Mouse (Mus musculus) midbrain, postnatal 0 days (tissue): ENCODE measurements around the gene Zfp410. TPM values are rescaled to one million over a fixed set of nuclear protein-coding genes. Genes with fewer than 3 reads are reported as not detected.

Experiments used
- ATAC-seq: fragments of 200-750 bp; cut with Nextera tagmentation; 2 replicates; pipeline ENCODE4 v1.8.0; 2017; ENCODE audit warnings: moderate number of reproducible peaks, mild to moderate bottlenecking, moderate TSS enrichment, moderate library complexity; ENCODE audit not compliant: low FRiP score
- DNase-seq: peaks from one replicate; pipeline ENCODE4 v3.0.0-alpha.2; 2015; ENCODE audit warnings: low spot score
- H3K27ac ChIP-seq: fragments of 300-500 bp; sonication (generic); 2 replicates; pipeline ENCODE4 v1.5.1; 2014; ENCODE audit warnings: low read depth, mild to moderate bottlenecking, low read length, mixed read lengths
- H3K27me3 ChIP-seq: fragments of 300-500 bp; sonication (generic); 2 replicates; pipeline ENCODE4 v1.6.1; 2014; ENCODE audit warnings: low read length, control low read depth, mixed read lengths; ENCODE audit not compliant: insufficient read depth
- H3K36me3 ChIP-seq: fragments of 300-500 bp; sonication (generic); 2 replicates; pipeline ENCODE4 v1.6.1; 2014; ENCODE audit warnings: low read length, control low read depth, mixed read lengths; ENCODE audit not compliant: insufficient read depth
- H3K4me1 ChIP-seq: fragments of 300-500 bp; sonication (generic); 2 replicates; pipeline ENCODE4 v1.6.1; 2014; ENCODE audit warnings: mild to moderate bottlenecking, control low read depth, antibody characterized with exemption, low read length, mixed read lengths; ENCODE audit not compliant: insufficient read depth
- H3K4me2 ChIP-seq: fragments of 300-500 bp; sonication (generic); 2 replicates; pipeline ENCODE4 v1.6.1; 2014; ENCODE audit warnings: low read depth, mild to moderate bottlenecking, low read length, mixed read lengths; ENCODE audit not compliant: poor library complexity, severe bottlenecking
- H3K4me3 ChIP-seq: fragments of 300-500 bp; sonication (generic); 2 replicates; pipeline ENCODE4 v1.5.1; 2014; ENCODE audit warnings: low read depth, mild to moderate bottlenecking, low read length, moderate library complexity
- H3K9ac ChIP-seq: fragments of 300-500 bp; sonication (generic); replicated peaks from 2 replicates; pipeline ENCODE4 v1.6.1; 2014; ENCODE audit warnings: mild to moderate bottlenecking, low read length, moderate library complexity, mixed read lengths; ENCODE audit not compliant: poor library complexity, severe bottlenecking
- H3K9me3 ChIP-seq: fragments of 300-500 bp; sonication (generic); 2 replicates; pipeline ENCODE4 v1.6.1; 2016; ENCODE audit warnings: low read length, control low read depth
- CTCF ChIP-seq: IDR thresholded peaks from 2 replicates; pipeline ENCODE4 v1.5.1; 2016; ENCODE audit warnings: antibody characterized with exemption, mild to moderate bottlenecking
- WGBS: fragments of 180-500 bp; shearing (Covaris S2); extraction: QIAGEN DNeasy Blood & Tissue Kit; methylation state at CpG from one replicate; pipeline ENCODE4 v1.1.7; 2014; 5-methylcytosine and 5-hydroxymethylcytosine counted together
- polyA plus RNA-seq: library from polyadenylated mRNA; unstranded; fragments of >200 nt; fragmentation: Nextera tagmentation; extraction: Ambion mirVana; gene quantifications from 2 replicates; pipeline ENCODE4 v1.2.1, GENCODE M21; 2015
- total RNA-seq: library from RNA; depleted of rRNA; stranded (reverse); fragments of >200 nt; gene quantifications from 2 replicates; pipeline ENCODE4 v1.2.3, GENCODE M21; 2014

The Zfp410 gene
- total and polyA plus RNA-seq, 2 experiments from 2014 or later = 48.5 to 60.4 TPM

DNA sequence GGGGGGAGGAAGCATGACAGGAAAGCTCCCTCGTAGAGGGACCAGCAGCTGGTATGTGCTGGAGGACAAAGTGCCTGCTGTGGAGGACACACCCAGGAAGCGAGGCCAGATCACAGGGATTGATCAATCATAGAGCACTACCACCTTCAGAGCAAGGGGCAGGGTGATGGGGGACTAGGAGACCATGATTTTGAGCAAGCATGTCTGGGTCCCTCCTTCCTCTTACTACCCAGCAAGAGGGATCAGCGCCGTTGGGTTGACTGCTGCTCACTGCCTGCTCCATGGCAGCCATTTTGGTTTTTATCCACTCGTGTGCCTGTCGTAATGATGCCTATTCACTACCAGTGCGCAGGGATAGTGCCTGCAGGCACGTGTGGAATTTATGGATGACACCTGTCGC is 47.6 kb downstream of the Zfp410 start:
- Histone ChIP-seq H3K27ac (no peak overlapping the region), H3K4me3 (no peak overlapping the region), H3K4me1 (peaks cover 5% of the 10 kb centered on the region), H3K36me3 (peaks cover 18% of the 10 kb centered on the region), H3K4me2 (no peak overlapping the region), H3K9ac (no peak overlapping the region), H3K27me3 (no peaks in the 10 kb centered on the region), H3K9me3 (no peaks in the 10 kb centered on the region)
- ATAC-seq (no peak), DNase-seq (no peak)
- WGBS = 90% methylated on average over 9 of the region's 9 CpGs
- no peak for TF ChIP-seq CTCF

DNA sequence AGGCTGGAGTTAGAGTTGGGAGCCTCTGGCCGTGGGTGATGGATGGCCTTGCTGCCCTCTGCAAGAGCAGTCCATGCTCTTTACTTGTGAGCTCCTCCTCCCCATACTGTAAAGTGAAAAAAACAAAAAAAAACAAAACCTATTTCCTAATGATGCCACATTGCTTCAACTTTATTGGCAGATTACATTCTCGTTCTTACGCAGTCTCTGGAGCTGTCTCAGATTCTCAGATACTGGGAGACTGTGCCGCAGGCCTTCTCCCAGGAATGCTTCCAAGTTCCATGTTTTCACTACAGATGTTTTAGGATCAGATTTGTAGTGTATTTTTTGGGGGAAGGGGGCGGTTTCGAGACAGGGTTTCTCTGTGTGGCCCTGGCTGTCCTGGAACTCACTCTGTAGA is 48.5 kb downstream of the Zfp410 start:
- no peaks in the 10 kb centered on the region for H3K27me3 ChIP-seq
- ATAC-seq (no peak), DNase-seq (no peak)
- H3K27ac ChIP-seq = no peak overlapping the region
- H3K4me2 ChIP-seq = no peak overlapping the region
- no peak for TF ChIP-seq CTCF
- H3K4me1 ChIP-seq = peaks cover 5% of the 10 kb centered on the region
- H3K4me3 ChIP-seq = no peak overlapping the region
- H3K36me3 ChIP-seq = peaks cover 24% of the 10 kb centered on the region
- no peak overlapping the region for H3K9ac ChIP-seq
- 95% methylated on average over 6 of the region's 6 CpGs for WGBS
- no peaks in the 10 kb centered on the region for H3K9me3 ChIP-seq

DNA sequence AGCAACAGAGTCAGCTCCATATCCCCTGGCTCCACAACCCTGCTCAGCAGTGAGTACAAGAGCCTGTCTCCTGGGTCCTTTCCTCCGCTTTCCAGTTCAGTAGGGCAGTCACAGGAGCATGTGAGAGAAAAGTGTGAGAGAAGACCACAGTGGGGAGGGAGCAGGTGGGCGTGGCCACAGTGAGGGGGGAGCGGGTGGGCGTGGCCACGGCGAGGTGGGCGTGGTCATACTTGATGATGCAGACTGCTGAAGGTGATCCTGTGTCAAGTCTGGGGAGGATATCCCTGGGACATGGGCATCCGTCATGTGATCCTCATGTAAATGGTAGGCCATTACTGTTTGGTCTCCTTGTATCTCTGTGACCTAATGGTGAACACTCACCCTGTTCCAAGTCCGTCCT is 50.3 kb downstream of the Zfp410 start:
- TF ChIP-seq CTCF = no peak
- ATAC-seq = no peak
- DNase-seq = no peak
- H3K4me1 ChIP-seq = peaks cover 5% of the 10 kb centered on the region
- no peak overlapping the region for H3K27ac ChIP-seq
- H3K27me3 ChIP-seq = no peaks in the 10 kb centered on the region
- WGBS = 72% methylated on average over 9 of the region's 9 CpGs
- peaks cover 42% of the 10 kb centered on the region for H3K36me3 ChIP-seq
- H3K4me3 ChIP-seq = no peak overlapping the region
- H3K9ac ChIP-seq = no peak overlapping the region
- H3K9me3 ChIP-seq = no peaks in the 10 kb centered on the region
- H3K4me2 ChIP-seq = no peak overlapping the region

DNA sequence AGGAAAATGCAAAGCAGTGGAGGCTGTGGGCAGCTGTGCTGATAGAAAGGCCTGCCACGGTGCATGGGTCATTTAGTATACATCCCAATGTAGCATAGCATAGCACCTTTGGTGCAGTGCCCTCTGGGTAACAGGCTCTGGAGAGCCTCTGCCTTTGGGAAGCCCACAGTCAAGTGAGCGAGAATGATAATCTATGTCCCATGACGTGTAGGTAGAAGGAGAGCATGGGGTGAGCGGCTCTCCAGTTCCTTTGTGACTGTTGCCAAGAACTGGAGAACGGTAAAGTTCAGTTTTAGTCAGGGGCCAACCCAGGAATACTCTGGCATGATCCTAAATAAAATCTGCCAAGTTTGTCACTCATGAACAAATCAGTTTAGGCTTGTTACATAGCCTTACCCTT is 55.0 kb downstream of the Zfp410 start:
- Histone ChIP-seq H3K27ac (no peak overlapping the region), H3K9ac (no peak overlapping the region), H3K4me3 (no peak overlapping the region), H3K36me3 (peaks cover 71% of the 10 kb centered on the region), H3K27me3 (no peaks in the 10 kb centered on the region), H3K9me3 (no peaks in the 10 kb centered on the region), H3K4me2 (no peak overlapping the region), H3K4me1 (no peaks in the 10 kb centered on the region)
- DNase-seq = no peak
- ATAC-seq = no peak
- 90% methylated on average over 5 of the region's 5 CpGs for WGBS
- TF ChIP-seq CTCF = no peak

DNA sequence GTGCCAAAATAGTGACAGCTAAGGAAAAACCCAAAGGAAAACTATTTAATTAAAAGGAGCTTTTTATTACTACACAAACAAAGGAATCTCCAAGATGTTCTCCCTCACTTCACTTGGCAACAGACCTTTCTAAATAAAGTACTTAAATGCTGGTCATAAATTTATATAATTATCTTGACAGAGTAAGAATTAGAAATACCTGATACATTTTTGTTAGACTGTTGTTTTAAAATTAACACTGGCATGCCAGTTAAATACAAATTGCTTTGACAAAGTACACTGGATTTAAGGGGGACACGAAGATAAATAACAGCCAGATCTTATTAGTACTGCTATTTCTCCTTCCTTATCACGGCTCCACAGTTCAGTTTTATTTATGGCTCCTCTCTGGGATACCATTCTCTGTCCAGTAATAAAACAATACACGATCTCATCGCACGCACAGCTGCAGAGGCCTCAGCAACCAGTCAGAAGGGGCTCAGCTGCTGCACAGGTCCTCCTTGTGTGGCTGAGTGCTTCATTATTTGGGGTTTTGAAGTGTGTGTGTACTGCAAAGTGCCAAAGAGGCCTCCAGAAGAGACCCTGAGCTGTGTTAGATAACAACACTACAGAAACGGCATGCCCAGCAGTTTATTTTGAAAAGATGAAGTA is 57.3 kb downstream of the Zfp410 start:
- peaks cover 64% of the 10 kb centered on the region for H3K36me3 ChIP-seq
- DNase-seq (peak; percentile 9), ATAC-seq (no peak)
- no peaks in the 10 kb centered on the region for H3K27me3 ChIP-seq
- no peak for TF ChIP-seq CTCF
- H3K9me3 ChIP-seq = no peaks in the 10 kb centered on the region
- no peak overlapping the region for H3K27ac ChIP-seq
- H3K4me3 ChIP-seq = no peak overlapping the region
- no peak overlapping the region for H3K9ac ChIP-seq
- no peaks in the 10 kb centered on the region for H3K4me1 ChIP-seq
- 90% methylated on average over 6 of the region's 6 CpGs for WGBS
- no peak overlapping the region for H3K4me2 ChIP-seq

DNA sequence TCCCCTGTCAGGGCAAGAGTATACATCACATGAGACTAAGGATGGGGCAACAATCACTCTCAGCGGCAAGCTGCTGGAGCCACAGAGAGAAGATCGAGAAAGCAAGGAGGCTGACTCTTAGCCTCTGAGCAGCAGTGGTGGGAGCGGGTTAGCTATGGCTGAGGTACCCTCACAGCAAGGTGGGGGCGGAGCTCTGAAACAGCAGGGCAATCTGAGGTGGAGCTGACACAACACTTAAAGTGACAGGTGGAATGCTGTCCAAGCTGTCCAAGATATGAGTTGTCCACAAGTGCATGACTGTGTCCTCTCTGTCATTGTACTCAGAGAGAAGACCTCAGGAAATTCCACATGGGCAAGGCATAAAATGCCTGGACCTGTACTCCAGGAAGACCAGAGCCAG is 65.7 kb downstream of the Zfp410 start:
- no peaks in the 10 kb centered on the region for H3K9me3 ChIP-seq
- WGBS = 88% methylated on average over 4 of the region's 4 CpGs

More for the DNA sequence above, 65.7 kb downstream of the Zfp410 start:
- H3K9ac ChIP-seq = no peak overlapping the region
- H3K4me3 ChIP-seq = no peak overlapping the region
- H3K36me3 ChIP-seq = peaks cover 19% of the 10 kb centered on the region; the same call in 1 of the 2 replicates
- no peaks in the 10 kb centered on the region for H3K27me3 ChIP-seq
- TF ChIP-seq CTCF = no peak
- DNase-seq (no peak), ATAC-seq (no peak)
- H3K27ac ChIP-seq = no peak overlapping the region
- no peak overlapping the region for H3K4me2 ChIP-seq
- H3K4me1 ChIP-seq = no peaks in the 10 kb centered on the region
